Mouse (Mus musculus) CD4-positive, CD25-positive, alpha-beta regulatory T cell, adult 4 months (primary cell): ENCODE data around the gene Hist1h3i. TPM values are rescaled to one million over a fixed set of nuclear protein-coding genes. Genes with fewer than 3 reads are reported as not detected.
"Not testable (repeated sequence)": the region's sequence is repeated elsewhere in the genome, so short reads cannot be mapped to it uniquely, and the experiment has no call there.

Experiments used
- ATAC-seq: one replicate; pipeline ENCODE4 v1.8.0; 2017
- polyA plus RNA-seq, 2 experiments: library from polyadenylated mRNA; unstranded; fragments of 100-300 nt; shearing (Covaris generic); gene quantifications; one replicate each; pipeline ENCODE4 v1.2.1; 2017

The Hist1h3i gene
- polyA plus RNA-seq, 2 experiments from 2014 or later = not detected

- not testable (repeated sequence) for ATAC-seq
Measured at GRCm38 (mm10) chr13:21782361-21783254, 562 bp downstream of the Hist1h3i start.

GRCm38 (mm10) chr13:21781639-21782038 is 1.5 kb downstream of the Hist1h3i start:
- no peak for ATAC-seq

DNA sequence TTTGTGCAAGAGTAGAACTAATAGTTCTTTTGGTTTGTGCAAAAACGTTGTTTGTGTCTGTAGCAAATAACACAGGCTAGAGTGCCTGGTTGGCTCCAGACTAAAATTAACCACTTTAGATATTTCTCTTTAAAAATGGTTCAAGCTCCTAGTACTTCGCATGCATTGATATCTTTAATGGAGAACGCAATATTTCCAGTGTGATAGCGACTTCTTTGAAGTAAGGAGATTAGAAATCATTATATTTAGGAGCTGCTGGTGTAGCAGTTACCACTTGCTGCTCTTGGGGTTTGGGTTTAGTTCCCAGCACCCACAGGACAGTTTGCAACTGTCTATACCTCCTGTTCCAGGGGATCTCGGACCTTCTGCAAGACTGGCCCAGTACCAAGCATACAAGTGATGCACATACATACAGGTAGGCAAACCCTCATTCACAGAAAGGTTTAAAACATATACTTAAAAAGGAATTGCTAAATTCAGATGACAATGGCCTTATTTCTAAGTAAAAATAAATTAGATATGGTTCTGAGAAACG is 2.1 kb downstream of the Hist1h3i start:
- ATAC-seq = no peak

DNA sequence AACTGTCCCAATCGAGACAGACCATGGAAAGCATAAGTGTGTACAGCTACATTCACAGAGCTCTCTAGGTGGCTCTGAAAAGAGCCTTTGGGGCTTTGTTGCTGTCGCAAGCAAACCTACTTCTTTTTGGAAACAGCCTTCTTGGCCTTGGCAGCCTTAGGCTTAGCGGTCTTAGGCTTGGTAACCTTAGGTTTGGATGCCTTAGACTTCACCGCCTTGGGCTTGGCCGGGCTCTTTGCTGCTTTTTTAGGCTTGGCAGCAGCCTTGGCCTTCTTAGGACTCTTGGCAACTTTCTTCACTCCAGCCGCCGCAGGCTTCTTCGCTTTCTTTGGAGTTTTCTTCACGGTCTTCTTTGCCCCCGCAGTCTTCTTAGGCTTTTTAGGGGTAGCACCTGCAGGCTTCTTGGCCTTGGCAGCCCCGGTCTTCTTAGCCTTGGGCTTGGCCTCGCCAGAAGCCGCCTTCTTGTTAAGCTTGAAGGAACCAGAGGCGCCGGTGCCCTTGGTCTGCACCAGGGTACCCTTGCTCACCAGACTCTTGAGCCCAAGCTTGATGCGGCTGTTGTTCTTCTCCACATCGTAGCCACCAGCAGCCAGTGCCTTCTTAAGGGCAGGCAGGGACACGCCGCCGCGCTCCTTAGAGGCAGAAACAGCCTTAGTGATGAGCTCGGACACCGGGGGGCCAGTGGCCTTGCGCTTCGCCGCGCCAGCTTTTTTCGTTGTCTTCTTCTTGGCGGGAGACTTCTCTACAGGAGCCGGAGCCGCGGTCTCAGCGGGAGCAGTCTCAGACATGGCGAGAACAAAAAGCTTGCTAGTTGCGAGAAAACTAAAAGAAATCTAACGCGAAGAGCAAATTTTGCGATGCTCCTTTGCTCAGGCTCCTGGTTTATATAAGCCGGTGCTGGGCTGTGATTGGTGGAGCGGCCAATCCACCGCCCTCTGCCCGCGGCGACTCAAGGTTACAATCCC is 3.1 kb downstream of the Hist1h3i start, which contains the start of gene Hist1h1b:
Gene Hist1h1b, minus strand, starts transcription at position 859 of the 965 bp plus-strand sequence.
- ATAC-seq = peak; percentile 6

DNA sequence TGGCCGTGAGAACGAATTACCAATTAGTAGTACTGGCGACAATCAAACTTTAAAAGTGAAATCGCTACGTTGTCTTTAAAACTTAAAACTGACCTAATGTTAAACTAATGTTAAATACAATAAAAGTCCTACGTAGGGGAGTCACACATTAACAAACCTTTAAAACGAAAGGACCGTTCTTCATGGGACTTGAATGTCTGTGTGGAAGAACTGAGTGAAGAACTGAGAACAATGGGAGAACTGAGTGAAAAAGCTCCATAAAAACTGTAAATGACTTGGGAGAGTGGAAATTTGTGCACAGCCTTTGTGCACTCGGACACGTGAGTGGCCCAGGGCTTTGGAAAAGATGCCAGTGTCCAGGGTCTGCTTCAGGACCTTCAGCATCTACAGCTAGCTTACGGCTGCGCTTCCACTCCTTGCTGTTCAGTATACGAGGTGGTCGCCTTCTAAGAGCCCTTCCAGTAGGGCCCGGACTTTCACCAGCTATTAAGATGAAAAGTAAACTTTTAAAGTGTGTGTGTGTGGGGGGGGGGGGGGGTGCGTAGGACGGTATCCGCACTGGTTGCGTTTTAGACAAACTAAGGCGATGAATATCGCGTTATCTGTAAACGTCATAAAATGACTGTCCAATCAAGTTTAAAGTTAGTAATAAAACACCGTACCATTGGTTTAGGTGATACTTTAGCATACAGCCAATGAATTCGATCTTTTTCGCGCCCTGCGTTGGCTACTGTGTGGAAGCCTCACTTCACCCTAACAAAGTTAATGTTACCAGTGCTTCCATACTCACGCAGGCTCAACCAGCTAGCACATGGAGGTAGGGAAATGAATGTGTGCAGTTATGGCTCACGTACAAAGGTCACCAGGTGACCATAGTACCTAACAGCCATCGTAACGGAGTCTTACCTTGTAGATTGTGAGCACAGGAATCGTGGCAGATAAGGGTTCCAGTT is 4.1 kb downstream of the Hist1h3i start:
- peak; percentile 87 for ATAC-seq

DNA sequence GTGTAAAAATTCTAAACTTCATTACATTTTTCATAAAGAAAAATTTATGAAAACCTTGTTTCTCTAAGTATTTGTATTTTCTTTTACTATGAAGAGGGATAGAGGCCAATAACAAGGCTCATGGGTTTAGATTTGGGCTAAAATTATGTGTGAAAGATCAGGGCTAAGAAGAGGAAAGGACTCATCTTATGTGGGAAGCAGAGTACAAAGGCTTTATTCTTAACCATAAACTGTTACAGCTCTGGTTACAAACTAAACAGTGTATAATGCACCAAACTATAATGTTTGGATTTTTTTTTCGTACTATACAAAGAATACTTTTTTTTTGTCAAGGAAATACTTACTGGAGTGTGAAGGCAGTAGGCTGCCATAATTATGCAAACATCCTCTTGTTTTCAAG is 27.5 kb downstream of the Hist1h3i start:
- no peak for ATAC-seq

DNA sequence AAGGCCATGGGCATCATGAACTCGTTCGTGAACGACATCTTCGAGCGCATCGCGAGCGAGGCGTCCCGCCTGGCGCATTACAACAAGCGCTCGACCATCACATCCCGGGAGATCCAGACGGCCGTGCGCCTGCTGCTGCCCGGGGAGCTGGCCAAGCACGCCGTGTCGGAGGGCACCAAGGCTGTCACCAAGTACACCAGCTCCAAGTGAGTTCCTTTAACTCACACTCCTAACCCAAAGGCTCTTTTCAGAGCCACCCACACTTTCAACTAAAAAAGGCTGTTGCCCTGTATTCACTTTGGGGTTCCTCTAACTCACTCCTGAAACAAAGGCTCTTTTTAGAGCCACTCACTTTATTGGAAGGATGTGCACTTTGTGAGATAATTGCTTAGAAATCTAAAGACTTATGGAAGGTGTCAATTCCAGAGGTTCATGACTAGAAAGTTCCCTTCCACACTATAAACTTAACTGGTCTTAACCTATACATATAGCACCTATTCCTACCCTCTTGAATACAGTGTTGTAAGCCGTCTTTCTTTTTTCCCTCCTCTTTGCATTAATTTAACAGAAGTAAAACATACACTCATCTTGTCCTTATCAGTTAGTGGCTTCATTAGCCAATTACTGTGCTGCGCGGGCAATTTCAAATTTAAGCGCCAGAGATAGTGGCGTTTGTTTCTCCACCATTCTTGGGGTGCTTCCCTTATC is 28.7 kb downstream of the Hist1h3i start:
- peak; percentile 1 for ATAC-seq

GRCm38 (mm10) chr13:21753524-21754285 is 29.5 kb downstream of the Hist1h3i start, which contains the start of the genes Hist1h2ak and Hist1h2bn:
Gene Hist1h2ak, minus strand, starts transcription at chr13:21753827.
Gene Hist1h2bn, plus strand, starts transcription at chr13:21754123.
- ATAC-seq = peak; percentile 90

GRCm38 (mm10) chr13:21753051-21753523 is 30.1 kb downstream of the Hist1h3i start:
- no peak for ATAC-seq

DNA sequence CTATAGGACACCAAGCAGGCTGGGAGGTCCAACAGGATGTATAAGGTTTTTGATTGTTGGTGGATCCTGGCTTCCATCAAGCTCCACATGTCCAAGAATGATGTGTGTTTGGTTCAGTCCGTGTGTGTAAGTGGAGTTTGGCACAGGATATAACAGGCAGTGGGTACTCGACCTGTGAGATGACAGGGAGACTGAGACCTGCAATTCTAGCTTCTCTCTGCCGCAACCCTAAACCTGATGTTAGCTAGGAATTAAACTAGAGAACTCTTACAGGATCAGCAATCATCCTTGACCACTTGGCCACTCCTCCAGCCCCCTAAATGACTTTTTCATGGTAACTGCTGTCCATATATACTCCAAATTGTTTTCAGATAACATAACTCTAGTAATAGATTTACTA is 30.8 kb downstream of the Hist1h3i start:
- no peak for ATAC-seq

DNA sequence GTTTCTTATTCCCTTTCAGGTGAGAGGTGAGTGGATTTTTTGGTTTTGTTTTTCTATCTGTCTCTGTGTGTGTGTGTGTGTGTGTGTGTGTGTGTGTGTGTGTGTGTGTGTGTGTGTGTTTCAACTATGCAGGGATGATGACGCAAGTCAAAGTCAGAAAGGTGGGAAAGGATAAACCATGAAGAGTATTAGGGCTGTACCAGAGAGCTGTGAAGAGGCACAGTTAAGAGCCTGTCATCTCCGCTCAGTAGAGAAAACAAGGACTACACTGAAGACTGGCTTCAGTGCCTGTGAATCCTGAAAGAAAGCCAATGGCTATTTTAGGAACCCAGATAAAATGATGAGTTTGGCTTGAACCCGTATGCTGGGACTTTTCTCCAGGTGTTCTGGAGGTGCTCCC is 31.3 kb downstream of the Hist1h3i start:
- ATAC-seq = no peak

DNA sequence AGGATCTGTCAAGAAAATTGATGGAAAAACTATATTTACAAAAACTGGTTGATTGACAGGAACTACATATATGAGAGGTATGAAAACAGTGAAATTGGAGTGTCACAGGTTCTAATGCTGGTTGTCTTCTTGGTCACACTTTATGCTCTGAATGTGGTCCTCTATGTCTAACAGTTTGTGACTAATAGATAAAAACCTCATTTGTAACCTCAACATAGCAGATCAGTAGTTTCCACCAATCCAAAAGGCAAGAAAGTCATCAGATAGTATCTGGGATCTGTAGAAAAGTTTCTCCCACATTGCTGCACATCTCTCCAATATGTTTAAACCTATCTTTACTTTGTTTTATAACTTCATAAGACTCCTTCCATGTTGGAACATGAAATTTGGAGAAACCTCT is 31.8 kb downstream of the Hist1h3i start:
- no peak for ATAC-seq

DNA sequence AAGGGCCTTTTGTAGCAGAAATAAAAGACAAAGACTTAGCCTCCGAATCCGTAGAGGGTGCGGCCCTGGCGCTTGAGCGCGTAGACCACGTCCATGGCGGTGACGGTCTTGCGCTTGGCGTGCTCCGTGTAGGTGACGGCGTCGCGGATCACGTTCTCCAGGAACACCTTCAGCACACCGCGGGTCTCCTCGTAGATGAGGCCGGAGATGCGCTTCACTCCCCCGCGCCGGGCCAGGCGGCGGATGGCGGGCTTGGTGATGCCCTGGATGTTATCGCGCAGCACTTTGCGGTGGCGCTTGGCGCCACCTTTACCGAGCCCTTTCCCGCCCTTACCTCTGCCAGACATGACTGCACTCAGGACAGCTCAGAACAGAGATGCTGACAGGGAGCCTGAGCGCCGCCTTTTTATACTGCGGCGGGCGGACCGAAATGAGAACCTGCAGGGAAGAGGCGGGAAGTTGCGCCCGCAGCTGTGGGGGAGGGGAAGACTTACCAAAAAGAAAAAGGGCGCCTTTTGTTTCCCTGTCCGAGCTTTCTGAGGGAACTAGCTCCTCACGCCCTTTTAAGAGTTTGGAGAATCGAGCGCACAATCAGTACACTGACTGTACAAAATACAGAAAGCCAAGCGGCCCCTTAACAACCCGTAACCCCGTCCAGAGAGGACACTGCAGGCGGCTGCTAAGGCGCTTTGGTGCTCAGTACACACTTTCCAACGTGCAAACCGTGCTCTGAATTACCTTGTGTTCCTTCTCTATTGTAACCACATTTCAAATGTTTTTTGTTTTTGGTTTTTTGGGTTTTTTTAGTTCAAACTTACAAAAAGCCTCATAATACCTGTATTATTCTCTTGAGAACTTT is 32.8 kb downstream of the Hist1h3i start, which contains the start of gene Hist1h4k:
Gene Hist1h4k, minus strand, starts transcription at position 347 of the 859 bp plus-strand sequence.
- peak; percentile 52 for ATAC-seq

GRCm38 (mm10) chr13:21749387-21750158 is 33.6 kb downstream of the Hist1h3i start:
- no peak for ATAC-seq

GRCm38 (mm10) chr13:21745006-21745405 is 38.2 kb downstream of the Hist1h3i start:
- ATAC-seq = no peak

DNA sequence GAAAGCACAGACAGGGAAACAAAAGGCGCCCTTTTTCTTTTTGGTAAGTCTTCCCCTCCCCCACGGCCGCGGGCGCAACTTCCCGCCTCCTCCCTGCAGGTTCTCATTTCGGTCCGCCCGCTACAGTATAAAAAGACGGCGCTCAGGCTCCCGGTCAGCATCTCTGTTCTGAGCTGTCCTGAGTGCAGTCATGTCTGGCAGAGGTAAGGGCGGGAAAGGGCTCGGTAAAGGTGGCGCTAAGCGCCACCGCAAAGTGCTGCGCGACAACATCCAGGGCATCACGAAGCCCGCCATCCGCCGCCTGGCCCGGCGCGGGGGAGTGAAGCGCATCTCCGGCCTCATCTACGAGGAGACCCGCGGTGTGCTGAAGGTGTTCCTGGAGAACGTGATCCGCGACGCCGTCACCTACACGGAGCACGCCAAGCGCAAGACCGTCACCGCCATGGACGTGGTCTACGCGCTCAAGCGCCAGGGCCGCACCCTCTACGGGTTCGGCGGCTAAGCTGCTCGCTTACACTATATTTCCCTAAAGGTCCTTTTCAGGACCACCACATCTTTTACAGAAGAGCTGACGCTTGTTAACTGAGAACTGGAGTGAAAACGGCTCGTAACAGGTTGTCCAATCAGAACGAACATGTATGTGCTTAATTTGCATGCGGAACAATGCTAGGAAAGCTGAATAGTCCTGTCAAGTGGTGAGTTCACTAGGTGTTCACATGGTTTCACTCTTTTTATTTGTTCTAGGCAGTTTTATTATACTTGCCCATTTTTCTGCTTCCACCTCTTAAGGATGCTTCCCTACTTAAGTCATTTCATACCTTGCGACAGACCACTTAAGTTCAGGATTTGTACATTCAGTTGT is 48.0 kb downstream of the Hist1h3i start, which contains the start of gene Hist1h4j:
Gene Hist1h4j, plus strand, starts transcription at position 159 of the 862 bp plus-strand sequence.
- ATAC-seq = peak; percentile 66
